Mouse (Mus musculus): ENCODE results near the gene Apba2.

Apba2 gene

DNA sequence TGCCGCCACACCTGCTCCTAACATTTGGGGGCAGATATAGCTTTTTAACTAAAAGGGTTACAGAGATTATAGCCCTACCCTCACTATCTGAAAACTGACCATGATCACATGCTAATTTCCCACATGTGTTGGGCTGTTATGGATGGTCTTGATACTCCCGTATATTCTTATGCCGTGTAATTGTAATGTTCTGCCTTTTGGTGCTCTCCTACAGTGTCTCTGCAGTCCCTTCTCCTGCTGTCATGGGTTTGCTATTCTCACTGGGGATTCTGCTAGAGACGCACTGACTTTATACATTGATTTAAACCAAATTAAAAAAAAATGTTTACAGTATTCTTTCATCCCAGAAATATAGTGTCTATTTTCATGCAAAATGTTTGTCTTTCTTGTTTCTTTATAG, 157.4 kb downstream of the Apba2 start:
- no peak for DNase-seq (ENCODE audit: low read depth, low spot score)

DNA sequence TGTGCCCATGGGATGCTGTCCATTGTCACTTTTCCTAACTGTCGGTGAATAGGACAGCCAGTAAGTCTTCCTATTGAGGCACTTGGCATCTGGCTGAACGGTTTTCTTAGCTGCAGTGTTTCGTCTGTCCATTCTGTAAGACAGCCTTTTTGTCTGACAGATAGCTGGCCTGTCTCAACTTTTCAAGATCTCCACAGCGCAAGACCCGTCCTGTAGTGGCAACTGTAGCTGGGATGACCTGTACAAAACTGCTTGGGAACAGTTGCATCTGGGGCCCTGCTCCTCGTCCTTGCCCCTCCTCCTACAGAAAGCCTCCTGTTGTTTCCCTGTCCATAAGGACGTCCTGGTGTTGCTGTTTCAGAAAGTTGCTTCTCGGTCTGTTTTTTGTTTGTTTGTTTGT, 157.8 kb downstream of the Apba2 start:
- DNase-seq (ENCODE audit: low read depth, low spot score), result no peak

DNA sequence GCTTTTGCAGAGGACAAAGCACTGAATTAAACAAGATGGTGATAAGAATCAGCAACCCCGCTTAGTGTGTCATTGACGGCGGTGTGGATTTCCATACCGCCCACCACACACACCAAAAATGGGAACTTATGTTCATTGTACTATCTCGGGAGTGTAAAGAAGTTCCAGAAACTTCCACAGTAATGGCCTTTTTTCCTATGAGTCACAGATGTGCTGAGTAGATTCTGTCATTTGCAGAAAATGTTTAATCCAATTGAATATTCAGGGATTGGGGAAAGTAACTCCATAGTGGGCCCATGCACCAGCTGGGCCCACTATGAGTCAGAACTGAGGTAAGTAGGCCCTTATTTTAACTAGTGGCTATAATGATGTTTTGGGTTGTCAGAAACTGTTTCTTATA, 161.0 kb downstream of the Apba2 start:
- no peak for DNase-seq (ENCODE audit: low read depth, low spot score)

DNA sequence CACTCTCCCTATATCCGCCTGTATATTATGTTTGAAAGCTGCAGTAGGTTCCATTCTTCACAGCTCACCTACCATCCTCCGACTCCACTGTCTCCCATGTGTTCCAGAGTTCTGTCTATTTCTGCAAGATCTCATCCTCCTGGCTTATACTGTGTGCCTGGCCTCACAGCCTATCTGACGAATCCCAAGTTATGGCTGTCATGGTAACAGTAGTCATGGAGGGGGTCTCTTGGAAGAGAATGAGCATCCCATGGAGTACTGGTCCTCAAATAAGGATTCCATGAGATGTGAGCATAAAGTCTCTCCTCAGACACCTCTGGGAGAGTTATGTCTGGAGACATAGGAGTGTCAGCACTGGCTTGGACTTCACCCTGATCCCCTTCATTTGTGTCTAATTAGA, 162.1 kb downstream of the Apba2 start:
- no peak for DNase-seq (ENCODE audit: low read depth, low spot score)

DNA sequence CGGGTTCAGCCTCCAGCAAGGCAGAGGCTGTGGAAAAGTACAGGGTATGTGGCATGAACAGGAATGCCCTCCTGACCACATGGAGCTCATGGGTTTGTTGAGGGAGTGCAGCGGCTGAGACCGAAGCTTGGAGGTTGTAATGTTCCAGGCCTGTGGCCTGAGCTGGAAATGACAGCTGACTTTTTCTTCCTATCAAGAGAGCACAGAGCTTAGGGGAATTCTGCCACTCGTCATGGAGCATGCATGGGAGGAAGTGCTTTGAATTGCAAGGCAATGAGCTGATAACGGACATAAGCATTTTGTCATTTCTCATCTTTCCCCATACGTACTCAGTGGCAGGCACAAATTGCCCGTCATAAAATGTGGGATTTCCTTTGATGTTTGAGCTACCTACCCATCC, 163.6 kb downstream of the Apba2 start:
- no peak for DNase-seq (ENCODE audit: low read depth, low spot score)

DNA sequence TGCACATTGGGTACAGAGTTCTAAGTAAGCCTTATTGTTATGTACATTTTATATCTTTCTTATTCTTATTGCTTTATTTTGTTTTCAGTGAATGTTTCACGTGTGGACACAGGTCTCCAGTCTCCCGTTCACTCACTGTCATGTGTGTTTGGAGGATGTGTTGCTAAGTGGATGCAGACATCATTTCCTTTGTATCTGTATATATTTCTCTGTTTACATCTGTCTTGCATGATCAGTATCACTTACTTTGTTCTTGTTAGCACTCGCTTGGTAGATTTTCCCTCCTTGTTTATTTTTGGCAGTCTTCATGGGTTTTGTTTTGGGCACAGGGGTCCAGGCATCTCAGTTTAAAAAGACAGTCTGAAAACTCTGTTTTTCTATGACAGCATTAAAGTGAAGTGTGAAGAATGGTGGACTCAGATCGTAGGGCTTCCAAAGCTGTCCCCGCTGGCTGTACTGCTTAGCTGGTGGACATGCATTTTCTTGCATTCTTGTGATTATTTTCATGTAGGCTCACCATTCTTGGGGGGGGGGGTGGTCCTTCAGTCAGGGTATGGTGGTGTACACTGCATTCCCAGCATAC, 164.3 kb downstream of the Apba2 start:
- no peak for DNase-seq (ENCODE audit: low read depth, low spot score)

DNA sequence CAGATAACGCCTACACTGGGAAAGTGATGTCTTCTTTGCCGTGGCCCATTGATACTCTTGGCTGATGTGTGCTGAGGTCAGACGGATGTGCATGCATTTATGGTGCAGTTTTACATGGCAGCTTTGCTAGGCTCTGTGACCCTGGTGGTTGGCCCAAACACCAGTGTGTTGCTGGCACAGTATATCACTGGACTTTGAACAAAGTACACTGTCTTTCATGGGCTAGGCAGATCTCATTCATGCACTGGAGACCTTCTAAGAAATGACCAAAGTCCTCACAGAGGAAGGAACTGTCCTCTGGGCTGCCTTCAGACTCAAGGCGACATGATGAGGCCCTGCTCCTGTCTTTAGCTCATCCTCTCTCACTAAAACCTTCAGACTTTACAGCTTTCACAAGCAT, 166.5 kb downstream of the Apba2 start:
- DNase-seq (ENCODE audit: low read depth, low spot score), result no peak

DNA sequence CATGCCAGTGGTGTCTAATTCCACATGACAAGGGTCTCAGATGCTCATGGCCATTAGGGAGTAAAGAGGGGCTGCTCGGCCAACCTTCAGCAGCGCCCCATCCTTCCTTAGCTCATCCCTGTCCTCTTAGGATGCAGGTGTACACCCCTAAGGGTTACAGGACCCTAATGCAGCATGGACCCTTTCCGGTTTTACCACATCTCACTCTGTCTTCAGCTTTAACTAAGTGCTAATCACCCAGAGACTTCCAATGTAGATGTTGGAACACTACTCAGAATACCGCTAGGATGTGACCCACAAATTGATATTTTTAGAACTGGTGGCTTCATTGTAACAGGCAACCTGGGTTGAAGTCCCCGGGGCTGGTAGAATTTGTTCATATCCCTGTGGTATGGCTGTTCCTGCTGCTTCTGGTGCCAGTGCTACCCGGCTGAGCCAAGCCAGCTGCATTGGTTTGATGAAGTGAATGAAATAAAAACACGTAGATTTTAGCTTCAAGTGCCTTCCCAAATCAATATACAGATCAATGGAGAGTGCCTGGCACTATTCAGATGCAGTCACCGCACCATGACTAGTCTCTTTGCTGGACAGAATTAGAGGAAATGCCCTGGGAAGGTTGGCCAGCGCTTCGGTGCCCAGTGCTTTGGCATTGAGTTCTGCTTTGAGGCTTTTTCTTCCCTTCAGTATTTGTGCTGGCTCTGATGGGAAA, 178.4 kb downstream of the Apba2 start:
- no peak for DNase-seq (ENCODE audit: low read depth, low spot score)

DNA sequence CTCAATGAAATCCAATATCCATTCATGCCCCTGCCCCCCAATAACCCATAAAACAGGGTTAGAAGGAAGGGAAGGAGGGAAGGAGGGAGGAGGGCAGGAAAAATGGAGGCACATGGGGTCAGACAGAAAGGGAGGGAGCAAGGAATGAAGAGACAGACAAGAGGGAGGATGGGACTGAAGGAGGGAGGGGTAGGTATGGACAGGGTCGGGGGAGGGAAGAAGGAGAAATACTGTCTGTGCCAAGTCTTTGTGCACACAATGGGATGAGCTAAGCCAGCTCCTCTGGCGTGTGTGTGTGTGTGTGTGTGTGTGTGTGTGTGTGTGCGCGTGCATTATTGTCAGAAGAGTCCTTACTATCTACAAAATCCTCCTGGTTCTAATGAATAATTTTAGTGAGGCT, 183.4 kb downstream of the Apba2 start:
- DNase-seq (ENCODE audit: low read depth, low spot score), result no peak

DNA sequence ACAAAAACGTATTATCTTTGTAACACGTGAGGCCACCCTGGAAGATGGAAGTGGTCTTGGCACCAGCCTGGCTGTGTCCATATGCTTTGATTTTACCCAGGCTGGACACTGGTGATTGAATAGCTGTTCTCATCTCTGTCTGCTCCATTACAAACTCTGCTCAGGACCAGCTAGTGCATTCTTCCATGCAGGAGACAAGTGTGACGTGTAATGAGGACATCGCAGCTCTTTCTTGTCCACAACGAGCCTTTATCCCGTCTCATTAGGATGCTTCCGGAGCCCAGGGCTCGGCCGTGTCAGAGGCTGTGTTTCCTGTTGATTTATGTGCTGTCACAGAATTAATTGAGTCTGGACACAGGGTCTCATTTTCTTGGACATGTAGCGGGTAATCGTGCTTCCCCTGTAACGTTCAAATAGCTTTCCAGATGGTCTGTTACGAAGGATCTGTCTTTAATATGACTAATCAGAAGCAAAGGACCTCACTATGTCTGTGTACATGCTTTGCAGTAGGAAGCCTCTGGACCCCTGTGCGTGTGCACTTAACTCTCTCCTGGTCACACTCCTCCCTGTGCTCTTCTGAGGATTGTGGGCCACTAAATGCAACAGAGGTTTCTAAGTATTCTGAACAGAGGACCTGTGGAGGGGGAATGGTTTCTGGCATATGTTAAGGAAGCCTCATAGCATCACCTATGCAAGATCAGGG, 186.8 kb downstream of the Apba2 start:
- DNase-seq (ENCODE audit: low read depth, low spot score), result no peak

DNA sequence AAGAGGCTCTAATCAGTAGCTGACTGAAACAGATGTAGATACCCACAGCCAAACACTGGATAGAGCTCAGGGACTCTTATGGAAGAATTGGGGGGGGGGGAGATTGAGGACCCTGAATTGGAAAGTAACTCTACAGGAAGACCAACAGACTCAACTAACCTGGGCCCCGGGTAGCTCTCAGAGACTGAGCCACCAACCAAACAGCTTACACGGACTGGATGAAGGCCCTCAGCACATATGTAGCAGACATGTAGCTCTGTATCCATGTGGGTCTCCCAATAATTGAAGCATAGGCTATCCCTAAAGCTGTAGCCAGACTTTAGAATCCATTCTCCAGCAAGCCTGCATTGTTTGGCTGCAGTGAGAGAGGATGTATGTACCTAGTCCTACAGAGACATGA, 190.3 kb downstream of the Apba2 start:
- DNase-seq (ENCODE audit: low read depth, low spot score), result no peak

DNA sequence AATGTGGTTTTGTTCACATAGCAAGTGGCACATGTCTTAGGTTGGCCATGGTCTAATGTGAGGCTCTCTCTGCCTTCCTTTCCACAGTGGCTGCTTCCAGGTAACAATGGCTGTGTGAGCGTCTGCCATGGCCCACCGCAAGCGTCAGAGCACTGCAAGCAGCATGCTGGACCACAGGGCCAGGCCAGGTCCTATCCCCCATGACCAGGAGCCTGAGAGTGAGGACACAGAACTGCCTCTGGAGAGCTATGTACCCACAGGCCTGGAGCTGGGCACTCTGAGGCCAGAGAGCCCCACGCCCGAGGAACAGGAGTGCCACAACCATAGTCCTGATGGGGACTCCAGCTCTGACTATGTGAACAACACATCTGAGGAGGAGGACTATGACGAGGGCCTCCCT, 193.4 kb downstream of the Apba2 start:
- DNase-seq (ENCODE audit: low read depth, low spot score), result no peak

DNA sequence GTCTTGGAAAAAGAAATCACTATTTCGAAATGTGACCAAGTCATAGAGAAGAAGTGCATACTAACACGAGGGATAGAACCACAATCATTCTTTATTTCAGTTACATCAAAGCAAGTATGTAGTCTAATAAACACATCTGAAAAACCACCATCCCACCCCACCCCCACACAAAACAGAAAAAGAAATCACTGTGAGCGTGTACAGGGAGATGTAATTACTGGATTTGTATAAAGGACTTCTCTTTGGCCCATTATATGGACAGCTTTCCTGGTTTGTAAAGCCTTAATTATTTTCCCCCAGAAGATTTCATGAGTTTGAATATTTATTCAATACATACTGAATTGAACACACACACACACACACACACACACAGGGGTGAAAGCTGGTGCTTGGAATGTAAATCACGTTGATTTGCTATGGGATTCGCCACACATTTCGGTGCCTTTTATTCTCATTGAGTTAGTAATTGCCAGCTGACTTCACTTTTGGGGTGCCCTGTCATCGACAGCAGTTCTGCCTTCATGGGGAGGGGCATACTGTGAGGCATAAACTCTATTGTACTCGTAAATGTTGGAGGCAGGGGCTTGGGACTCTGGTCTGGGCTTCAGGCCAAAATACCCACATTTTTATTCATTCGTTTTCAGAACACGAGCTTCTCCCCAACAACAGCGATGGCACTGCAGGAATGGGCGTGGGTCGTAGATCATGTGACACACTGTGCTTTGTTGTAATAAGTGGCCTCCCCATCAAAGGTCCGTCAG, 195.2 kb downstream of the Apba2 start:
- DNase-seq (ENCODE audit: low read depth, low spot score), result peak; percentile 47

DNA sequence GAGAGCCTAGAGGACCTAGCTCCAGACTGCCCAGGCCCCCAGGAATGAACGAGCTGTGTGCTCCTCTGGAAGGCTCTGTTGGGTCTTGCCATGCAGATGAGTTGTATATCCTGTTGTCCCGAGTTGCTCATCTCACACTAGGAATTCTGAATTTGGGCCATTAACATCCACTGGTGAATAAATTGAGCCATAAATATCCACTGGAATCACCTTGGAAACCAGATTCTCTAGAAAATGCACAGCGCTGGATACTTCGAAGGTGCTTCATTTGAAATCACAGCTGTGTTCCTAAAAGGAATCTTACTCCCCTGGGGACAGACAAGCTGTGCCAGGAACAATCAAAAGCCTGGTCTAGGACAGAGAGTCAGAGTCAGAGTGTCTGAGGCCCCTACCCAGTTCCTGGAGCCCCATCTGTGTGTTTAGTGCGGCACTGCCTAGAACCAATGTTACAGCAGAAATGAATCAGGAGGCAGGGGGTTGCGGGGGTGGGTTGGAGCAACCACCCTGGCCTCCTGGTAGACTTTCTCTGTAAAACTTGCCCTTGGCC, 196.4 kb downstream of the Apba2 start:
- no peak for DNase-seq (ENCODE audit: low read depth, low spot score)

DNA sequence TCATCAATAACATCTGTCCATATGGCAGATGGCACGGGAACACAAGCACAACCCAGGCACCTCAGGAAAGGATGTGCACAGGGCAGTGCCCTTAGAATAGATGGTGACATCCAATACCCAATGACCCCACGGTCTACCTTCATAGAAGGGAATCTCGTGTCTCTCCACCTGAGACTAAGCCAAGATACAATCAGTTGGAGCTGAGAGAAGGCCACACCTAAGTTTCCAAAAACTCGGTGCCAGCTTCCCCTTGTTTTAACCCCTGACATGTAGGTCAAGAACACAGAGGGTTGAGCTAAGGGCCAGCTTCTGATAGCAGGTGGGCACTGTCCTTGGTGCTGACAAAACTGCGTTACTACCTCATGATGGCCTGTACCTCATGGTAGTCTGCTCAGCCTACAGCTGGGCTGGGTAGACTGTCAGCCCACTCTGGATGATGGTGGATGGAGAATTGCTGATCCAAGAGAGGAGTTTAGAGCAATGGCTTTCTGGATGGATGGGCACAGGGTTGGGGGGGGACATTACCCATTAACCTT, 202.6 kb downstream of the Apba2 start:
- DNase-seq (ENCODE audit: low read depth, low spot score), result no peak

DNA sequence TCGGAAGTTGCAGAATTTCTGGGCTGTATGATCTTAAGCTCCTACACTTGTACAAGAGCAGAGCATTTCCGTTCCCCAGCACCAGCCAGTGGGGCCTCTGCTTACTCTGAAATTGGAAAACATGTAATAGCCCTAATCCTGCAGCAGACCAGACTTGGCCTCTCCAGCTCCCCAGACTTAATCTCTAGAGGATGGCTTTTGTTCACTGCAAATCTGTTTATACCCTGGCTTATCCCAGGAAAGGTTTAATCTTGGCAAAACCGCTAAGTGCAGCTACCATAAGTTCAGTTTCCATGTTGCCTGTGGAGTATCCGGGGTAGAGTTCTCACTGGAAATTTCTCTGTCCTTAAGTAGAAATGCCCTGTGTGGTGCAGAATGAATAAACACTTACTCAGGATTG, 206.7 kb downstream of the Apba2 start:
- no peak for DNase-seq (ENCODE audit: low read depth, low spot score)

DNA sequence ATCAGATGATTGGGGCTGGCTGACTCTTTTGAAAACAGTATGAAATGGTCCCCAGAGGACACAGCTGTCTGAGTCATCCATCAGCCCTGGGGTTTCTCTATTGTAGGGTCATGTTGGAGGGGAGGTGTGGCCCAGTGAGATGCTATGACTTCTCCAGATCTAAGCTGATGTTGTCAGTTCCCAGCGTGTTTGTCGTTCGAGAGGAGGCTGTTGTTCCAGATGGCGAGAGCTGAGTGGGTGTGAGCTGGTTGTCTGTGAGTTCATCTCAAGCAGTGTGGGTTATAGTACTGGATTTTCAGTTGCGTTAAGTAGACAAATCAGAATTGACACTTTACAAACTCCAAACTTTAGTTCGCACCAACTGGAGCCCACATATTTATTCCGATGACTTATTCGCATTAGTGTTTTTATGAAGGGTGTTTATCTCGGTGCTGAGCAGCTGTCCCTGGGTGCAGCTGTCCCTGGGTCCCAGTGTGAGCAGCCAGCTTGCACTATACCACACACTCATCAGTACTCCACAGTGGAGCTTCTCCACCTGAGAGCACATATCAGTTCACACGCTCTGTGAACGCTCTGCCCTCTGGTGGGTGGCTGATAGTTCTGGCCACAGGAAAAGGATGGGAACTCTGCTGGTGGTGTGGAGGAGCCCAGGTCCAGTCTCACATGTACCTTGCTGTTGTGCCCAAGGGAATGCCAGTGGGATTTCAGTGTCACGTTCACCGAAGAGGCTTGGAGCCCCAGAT, 208.2 kb downstream of the Apba2 start:
- no peak for DNase-seq (ENCODE audit: low read depth, low spot score)

DNA sequence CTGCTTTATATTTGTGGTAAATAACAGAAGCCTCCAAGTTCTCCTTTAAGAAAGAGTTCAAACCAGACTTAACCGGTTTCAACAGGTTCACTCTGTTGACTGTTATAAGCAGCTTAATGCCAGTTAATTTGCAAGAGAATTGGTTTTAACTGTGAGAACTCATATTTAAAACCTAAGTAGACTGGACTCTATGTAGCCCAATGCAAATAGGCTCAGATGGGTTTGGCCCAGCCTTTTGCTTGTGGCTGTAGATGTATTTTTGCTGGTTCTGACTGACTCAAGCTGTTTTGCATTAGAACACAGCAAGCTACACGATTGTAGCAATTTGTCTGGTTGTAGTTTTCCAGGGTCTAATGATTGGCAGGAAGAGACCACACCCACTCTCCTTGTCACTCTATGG, 214.8 kb downstream of the Apba2 start:
- no peak for DNase-seq (ENCODE audit: low read depth, low spot score)

DNA sequence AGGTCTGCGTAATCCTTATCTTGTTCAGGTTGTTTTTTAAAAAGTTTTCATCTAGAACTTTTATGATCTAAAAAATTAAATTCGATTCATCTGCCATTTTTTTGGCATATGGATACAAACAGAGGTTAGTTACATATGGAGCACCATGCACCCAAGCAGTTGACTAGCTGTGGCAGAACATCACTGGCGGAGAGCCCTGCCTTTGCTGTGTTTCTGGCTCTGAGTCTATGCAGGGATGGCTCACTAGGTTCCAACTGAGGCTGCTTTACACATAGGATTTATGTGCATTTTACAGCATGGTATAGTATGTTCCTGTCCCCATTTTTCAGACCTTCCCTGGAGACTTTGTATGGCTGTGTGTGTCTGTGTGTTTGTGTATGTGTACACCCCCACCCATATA, 221.8 kb downstream of the Apba2 start:
- DNase-seq (ENCODE audit: low read depth, low spot score), result no peak

DNA sequence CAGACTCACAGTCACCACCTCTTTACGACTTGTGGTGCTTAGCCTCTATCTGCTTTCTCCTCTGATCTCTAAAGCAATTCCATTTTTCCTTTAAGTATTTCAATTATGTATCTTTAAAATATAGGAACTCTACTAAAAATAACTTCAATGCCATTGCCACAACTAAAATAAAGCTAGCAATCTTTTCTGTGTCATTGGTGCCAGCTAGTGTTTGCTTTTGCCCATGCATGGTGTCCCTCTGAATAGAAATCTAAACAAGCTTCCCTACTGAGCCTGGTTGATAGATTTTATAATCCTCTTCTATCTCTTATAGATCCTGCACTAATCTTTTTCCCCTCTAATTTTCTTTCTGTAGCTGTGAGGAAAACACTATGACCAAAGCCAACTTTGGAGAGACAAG, 222.9 kb downstream of the Apba2 start:
- no peak for DNase-seq (ENCODE audit: low read depth, low spot score)
